Mouse (Mus musculus): ENCODE data around the gene Atxn7l2. TPM values are rescaled to one million over a fixed set of nuclear protein-coding genes. Genes with fewer than 3 reads are reported as not detected.
"Not testable (repeated sequence)": the region's sequence is repeated elsewhere in the genome, so short reads cannot be mapped to it uniquely, and the experiment has no call there.

The Atxn7l2 gene
- 7.5 and 8.7 TPM in 2 replicates for polyA plus RNA-seq (2015; fragmentation: Nextera tagmentation; extraction: Ambion mirVana)

DNA sequence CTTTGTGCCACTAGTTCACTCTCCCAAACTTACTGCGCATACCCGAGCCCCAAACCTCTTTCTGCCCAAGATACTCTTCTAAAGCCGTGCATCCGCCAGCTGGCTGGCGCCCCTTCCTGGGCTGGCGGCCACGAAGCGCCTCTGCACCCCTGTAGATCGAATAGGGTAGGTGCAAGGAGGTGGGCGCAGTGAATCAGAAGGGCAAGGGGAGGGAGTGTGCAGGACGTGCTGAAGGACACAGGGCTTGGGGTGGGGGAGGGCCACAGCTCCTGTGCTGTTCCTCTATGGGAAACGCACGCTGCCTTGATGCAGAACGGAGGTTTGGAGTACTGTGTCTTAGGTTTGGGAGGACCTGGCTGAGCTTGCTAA lies at the start of gene Atxn7l2:
Atxn7l2 (minus strand) TSS at position 164 of the 369 bp plus-strand sequence.
- Histone ChIP-seq H3K27ac (replicated peaks) (peak within 1 kb of the TSS; percentile 91), H3K27me3 (replicated peaks) (peaks cover 24% of the 10 kb centered on the region), H3K4me1 (peaks cover 30% of the 10 kb centered on the region), H3K9ac (peak within 1 kb of the TSS; percentile 89), H3K4me2 (peak within 1 kb of the TSS; percentile 90), H3K36me3 (peaks cover 26% of the 10 kb centered on the region), H3K9me3 (no peaks in the 10 kb centered on the region), H3K4me3 (peak within 1 kb of the TSS; percentile 74)
- WGBS: 0% methylated on average over 14 of the region's 14 CpGs
- ATAC-seq (ENCODE audit: extremely low read depth, insufficient number of reproducible peaks, low FRiP score, low TSS enrichment): peak; percentile 40; the same call in 1 of the 2 replicates

DNA sequence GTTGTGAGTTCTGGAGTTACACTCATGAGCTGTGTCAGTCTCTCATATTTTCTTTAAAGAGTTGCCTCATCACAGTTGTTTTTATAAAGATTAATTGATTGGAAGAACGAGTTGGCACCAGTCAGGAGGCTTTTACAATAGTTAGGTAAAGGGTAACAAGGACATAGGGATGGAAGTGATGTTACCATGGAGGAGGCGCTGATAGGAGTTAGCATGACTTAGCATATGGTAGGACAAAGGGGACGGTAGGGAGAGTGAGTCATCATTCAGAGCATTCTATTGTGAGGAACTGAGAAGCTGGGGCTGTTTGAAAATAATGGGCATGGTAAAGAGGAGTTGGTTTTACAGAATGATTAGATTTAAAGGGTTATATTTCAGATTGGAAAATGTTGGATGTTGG lies 48.6 kb upstream of the Atxn7l2 start:
- H3K27ac ChIP-seq (replicated peaks): no peak overlapping the region
- peak overlapping the region; percentile 96 for H3K4me2 ChIP-seq
- H3K27me3 ChIP-seq (replicated peaks): no peaks in the 10 kb centered on the region
- 53% methylated on average over 3 of the region's 3 CpGs for WGBS
- ATAC-seq (ENCODE audit: extremely low read depth, insufficient number of reproducible peaks, low FRiP score, low TSS enrichment): no peak
- no peaks in the 10 kb centered on the region for H3K9me3 ChIP-seq
- H3K9ac ChIP-seq: 0 out of 2 replicates have a peak overlapping the region, but pooled peaks have one; percentile 98
- H3K4me1 ChIP-seq: peaks cover 25% of the 10 kb centered on the region
- H3K4me3 ChIP-seq: peak overlapping the region; percentile 99; the same call in 1 of the 2 replicates
- peaks cover 23% of the 10 kb centered on the region for H3K36me3 ChIP-seq

DNA sequence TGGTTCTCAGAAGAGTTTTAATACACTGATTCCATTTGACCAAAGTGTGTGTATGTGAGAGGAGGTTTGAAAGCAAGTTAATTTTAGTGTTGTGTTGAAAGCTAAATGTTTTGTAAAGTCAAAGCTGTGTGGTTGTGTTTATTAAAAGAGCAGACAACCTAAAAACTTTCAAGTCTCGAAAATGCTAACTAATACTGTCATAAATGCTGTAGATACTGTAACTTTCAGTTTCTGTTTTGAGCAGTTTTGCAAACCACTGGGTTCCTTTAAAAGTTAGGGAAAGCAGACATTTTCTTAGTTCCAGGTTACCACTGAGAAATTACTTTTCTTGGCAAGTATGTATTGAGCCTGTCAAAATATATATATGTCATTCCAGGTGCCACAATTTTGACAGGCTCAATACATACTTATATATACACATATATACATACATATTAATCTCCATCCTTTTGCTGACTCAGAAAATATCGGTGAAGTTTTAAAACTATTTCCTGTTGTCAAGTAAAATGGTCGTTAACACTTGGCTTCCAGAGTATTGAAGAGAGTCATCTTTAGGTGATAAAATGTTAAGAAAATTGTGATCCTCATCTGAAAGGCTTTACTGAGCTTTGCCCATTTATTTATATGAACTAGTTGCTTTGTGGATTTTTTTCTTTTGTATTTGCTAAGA lies 47.2 kb upstream of the Atxn7l2 start:
- Histone ChIP-seq H3K36me3 (peaks cover 12% of the 10 kb centered on the region), H3K27ac (replicated peaks) (peak overlapping the region; percentile 69), H3K4me2 (peak overlapping the region; percentile 96), H3K9ac (peak overlapping the region; percentile 98), H3K27me3 (replicated peaks) (no peaks in the 10 kb centered on the region), H3K4me3 (peak overlapping the region; percentile 99), H3K4me1 (peaks cover 25% of the 10 kb centered on the region), H3K9me3 (no peaks in the 10 kb centered on the region)
- 49% methylated on average over 3 of the region's 3 CpGs for WGBS
- ATAC-seq (ENCODE audit: extremely low read depth, insufficient number of reproducible peaks, low FRiP score, low TSS enrichment): no peak

DNA sequence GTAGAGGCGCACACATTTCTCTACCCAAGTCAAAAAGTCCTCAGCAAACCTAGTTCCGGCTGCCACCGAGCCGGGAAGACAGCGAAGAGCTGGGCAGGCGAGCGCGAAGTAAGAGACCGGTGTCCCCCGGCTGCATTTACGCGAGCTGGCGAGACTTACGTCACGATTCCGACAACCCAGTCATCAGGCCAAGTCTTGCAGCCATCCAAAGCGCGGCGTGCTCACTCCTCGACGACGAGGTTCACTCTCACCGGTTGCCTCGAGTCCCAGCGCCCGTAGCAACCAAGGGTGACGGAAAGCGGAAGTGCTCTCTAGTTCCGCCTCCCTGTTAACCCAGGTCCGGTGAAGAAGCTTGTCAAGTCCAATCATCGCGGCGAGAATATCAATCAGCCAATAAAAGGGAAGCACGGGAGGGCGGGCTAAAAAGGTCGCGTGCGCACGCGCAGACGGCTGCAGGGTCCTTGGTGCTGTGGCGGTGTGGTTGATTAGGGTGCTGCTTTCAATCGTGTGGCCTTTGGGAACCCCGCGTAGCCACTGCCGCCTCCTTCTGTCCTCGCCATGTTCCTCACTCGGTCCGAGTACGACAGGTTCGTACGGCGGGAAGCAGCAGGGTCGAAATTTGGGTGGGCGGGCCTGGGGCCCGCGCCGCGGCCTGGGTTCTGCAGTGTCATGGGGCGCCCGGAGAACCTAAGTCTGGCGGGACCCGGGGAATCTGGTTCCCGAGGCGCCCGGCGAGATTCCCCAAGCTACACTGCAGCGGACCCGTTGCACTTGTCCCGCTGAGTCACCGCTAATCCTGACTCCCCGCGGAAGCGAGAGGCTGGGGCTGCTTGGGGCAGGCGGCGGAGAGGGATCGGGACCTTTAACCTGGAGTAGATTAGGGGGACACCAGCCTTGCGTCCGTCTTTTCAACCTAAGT lies 46.2 kb upstream of the Atxn7l2 start, which contains the start of gene Psma5:
Psma5 (plus strand) TSS at position 208 of the 919 bp plus-strand sequence.
- peaks cover 25% of the 10 kb centered on the region for H3K4me1 ChIP-seq
- no peaks in the 10 kb centered on the region for H3K27me3 ChIP-seq (replicated peaks)
- H3K9me3 ChIP-seq: no peaks in the 10 kb centered on the region
- peak within 1 kb of the TSS; percentile 74 for H3K27ac ChIP-seq (replicated peaks)
- H3K4me2 ChIP-seq: peak within 1 kb of the TSS; percentile 96
- peaks cover 3% of the 10 kb centered on the region for H3K36me3 ChIP-seq
- H3K4me3 ChIP-seq: peak within 1 kb of the TSS; percentile 99
- peak within 1 kb of the TSS; percentile 98 for H3K9ac ChIP-seq
- under 1% methylated on average over 79 of the region's 79 CpGs for WGBS
- ATAC-seq (ENCODE audit: extremely low read depth, insufficient number of reproducible peaks, low FRiP score, low TSS enrichment): peak; percentile 96

DNA sequence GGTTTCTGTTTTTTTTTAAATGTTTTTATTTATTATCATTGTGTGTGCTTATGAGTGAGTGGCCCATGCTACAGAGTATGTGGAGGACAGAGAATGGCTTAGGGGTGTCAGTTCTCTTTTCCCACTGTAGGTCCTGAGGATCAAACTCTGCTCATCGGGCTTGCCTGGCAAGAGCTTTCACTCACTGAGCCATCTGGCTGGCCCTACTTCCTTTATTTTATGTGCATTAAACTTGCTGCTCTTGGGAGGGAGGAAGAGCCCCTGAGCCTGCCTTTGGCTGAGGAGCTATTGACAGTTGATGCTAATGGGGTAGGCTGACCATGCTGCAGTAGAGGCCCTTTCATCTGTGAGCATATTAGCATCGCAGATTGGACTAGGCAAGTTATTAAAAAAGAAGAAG lies 36.1 kb upstream of the Atxn7l2 start:
- no peak overlapping the region for H3K9ac ChIP-seq
- H3K4me2 ChIP-seq: no peak overlapping the region
- H3K9me3 ChIP-seq: 0 out of 2 replicates have a peak, but pooled peaks cover under 1% of the 10 kb centered on the region
- WGBS: 77% methylated on average over 2 of the region's 2 CpGs
- no peaks in the 10 kb centered on the region for H3K4me1 ChIP-seq
- H3K36me3 ChIP-seq: no peaks in the 10 kb centered on the region
- no peaks in the 10 kb centered on the region for H3K27me3 ChIP-seq (replicated peaks)
- ATAC-seq (ENCODE audit: extremely low read depth, insufficient number of reproducible peaks, low FRiP score, low TSS enrichment): no peak
- H3K4me3 ChIP-seq: no peak overlapping the region
- H3K27ac ChIP-seq (replicated peaks): no peak overlapping the region

DNA sequence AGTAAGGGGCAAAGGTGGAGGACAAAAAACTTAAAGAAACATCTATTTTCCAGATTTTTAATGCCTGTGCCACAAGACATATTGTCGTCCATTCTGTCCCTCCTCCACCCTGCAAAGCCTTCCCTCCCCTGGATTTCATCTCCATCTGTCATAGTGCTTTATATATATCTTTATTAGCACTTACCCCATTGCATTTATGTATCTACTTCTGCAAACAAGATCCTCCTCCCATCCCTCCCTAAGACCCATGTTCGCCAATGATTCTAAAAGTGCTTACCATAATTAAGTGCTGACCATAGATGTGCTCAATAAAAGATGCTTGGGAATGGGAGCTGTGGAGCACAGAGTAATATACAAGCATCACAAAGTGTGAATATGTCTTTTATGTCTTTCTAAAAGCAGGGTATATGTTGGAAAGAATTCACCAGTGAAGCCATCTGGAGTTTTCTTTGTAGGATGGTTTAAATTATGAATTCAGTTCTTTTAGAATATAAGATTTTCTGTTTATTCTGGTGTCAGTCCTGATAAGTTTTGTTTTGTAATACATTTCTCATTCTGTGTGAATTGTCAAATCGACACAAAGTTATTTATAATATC lies 30.6 kb upstream of the Atxn7l2 start:
- Histone ChIP-seq H3K4me3 (no peak overlapping the region), H3K9me3 (0 out of 2 replicates have a peak, but pooled peaks cover 2% of the 10 kb centered on the region), H3K9ac (no peak overlapping the region), H3K4me1 (no peaks in the 10 kb centered on the region), H3K36me3 (no peaks in the 10 kb centered on the region), H3K27me3 (replicated peaks) (0 out of 2 replicates have a peak, but pooled peaks cover 3% of the 10 kb centered on the region), H3K27ac (replicated peaks) (no peak overlapping the region), H3K4me2 (no peak overlapping the region)
- ATAC-seq (ENCODE audit: extremely low read depth, insufficient number of reproducible peaks, low FRiP score, low TSS enrichment): no peak
- WGBS: 81% methylated on average over 3 of the region's 3 CpGs

DNA sequence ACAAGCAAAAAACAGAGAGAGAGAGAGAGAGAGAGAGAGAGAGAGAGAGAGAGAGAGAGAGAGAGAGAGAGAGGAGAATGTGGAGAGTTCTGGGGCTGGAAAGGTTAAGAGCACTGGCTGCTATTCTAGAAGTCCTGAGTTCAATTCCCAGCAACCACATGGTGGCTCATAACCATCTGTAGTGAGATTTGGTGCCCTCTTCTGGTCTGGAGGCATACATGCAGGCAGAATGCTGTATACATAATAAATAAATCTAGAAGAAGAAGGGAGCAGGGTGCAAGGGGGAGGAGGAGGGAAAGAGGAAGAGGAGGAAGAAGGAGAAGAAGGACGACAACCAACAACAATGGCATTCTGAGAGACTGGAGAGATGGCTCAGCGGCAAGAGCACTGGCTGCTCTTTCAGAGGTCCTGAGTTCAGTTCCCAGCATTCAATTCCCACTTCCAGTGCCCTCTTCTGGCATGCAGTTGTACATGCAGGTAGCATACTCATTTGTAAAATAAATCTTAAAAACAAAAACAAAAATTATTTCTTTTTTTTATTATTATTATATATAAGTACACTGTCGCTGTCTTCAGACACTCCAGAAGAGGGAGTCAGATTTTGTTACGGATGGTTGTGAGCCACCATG lies 26.9 kb upstream of the Atxn7l2 start:
- H3K36me3 ChIP-seq; H3K9me3 ChIP-seq; H3K9ac ChIP-seq; H3K4me2 ChIP-seq; H3K27ac ChIP-seq (replicated peaks); H3K4me3 ChIP-seq; H3K27me3 ChIP-seq (replicated peaks); H3K4me1 ChIP-seq; ATAC-seq (ENCODE audit: extremely low read depth, insufficient number of reproducible peaks, low FRiP score, low TSS enrichment): not testable (repeated sequence)
- 83% methylated on average over 4 of the region's 4 CpGs for WGBS

DNA sequence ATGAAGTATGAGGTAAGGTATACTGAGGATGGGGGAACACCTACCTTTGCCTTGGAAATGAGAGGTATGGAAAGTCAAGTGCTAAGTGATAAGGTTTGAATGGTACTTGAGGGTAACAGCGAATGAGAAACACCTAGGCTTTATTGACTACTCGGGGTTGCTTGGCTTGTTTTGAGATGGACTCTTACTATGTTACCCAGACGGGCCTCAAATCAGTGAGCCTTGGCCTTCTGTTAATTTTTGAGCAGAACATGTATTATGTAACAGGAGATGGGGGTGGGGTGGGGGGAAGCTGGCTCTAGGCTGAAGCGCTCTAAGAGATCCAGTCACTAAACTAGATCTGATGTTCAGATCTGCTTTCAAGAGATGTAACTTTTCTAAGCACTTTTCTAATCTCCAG lies 20.9 kb upstream of the Atxn7l2 start:
- H3K27me3 ChIP-seq (replicated peaks): peaks cover 36% of the 10 kb centered on the region
- 68% methylated on average over 4 of the region's 4 CpGs for WGBS
- ATAC-seq (ENCODE audit: extremely low read depth, insufficient number of reproducible peaks, low FRiP score, low TSS enrichment): no peak

DNA sequence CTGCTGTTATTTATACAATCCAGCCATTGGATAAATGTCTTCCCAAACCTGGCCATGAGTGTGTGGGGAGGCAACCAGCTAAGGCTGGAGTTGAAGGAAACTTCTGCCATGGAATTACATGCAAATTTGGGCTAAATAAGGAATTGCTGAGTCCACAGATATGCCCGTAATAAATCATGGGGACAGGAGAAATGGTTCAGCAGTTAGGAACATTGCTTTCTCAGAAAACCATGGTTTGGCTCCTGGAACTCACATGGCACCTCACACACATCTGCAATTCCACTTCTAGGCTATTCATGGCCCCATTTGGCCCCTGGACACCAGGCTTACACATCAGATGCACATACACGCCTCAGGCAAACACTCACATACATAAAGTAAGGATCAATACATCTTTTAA lies 16.8 kb upstream of the Atxn7l2 start:
- H3K9ac ChIP-seq: no peak overlapping the region
- H3K4me2 ChIP-seq: peak overlapping the region; percentile 86
- H3K9me3 ChIP-seq: no peaks in the 10 kb centered on the region
- H3K4me1 ChIP-seq: peaks cover 25% of the 10 kb centered on the region
- ATAC-seq (ENCODE audit: extremely low read depth, insufficient number of reproducible peaks, low FRiP score, low TSS enrichment): no peak
- no peak overlapping the region for H3K27ac ChIP-seq (replicated peaks)
- WGBS: 69% methylated on average over 2 of the region's 2 CpGs
- no peaks in the 10 kb centered on the region for H3K36me3 ChIP-seq
- H3K27me3 ChIP-seq (replicated peaks): peaks cover 77% of the 10 kb centered on the region
- H3K4me3 ChIP-seq: peak overlapping the region; percentile 57

More for the DNA sequence above, 20.9 kb upstream of the Atxn7l2 start:
- Histone ChIP-seq H3K36me3 (no peaks in the 10 kb centered on the region), H3K4me2 (no peak overlapping the region), H3K4me3 (no peak overlapping the region), H3K9me3 (no peaks in the 10 kb centered on the region), H3K4me1 (peaks cover 17% of the 10 kb centered on the region), H3K27ac (replicated peaks) (no peak overlapping the region), H3K9ac (no peak overlapping the region)

DNA sequence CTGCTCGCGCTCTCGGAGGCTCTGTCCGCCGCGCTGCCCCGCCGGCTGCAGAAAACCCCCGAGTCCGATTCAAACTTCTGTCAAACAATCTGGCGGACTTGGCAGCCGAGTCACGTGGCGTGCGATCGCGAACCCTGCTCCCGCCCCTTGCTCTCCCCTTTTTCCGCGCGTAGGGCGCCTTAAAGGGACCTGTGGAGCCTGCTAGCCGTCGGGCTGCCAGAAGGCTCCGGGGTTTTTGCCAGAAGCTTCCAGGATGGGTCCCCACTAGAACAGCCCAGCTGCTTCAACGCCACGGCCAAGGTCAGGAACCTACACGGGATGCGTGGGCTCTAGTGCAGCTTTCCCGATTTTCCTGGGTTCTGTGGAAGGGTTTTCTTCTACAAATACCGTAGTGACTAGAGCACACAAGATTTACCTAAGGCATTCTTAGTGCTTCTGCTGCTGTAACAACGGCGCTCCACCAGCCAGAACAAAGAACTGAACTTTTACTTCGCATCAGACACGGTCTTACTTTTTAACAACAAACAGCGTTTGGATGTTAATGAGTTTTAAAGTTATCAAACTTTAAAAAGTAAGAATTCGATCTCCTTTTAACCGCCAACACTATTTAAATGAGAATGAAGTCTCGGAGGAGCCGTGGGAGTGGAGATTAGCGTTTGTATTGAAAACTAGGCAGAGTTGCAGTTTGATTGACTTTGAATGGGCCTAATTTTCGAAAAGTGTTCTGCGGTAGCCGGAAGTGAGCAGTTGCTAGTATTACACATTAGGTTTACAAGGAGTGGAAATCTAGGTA lies 16.0 kb upstream of the Atxn7l2 start, which contains the start of gene Sypl2:
Sypl2 (minus strand) TSS at position 91 of the 793 bp plus-strand sequence.
- Histone ChIP-seq H3K36me3 (no peaks in the 10 kb centered on the region), H3K4me2 (peak within 1 kb of the TSS; percentile 86), H3K9ac (peak within 1 kb of the TSS; percentile 80), H3K27me3 (replicated peaks) (peaks cover 84% of the 10 kb centered on the region), H3K4me1 (peaks cover 18% of the 10 kb centered on the region), H3K9me3 (no peaks in the 10 kb centered on the region), H3K27ac (replicated peaks) (0 out of 2 replicates have a peak within 1 kb of the TSS, but pooled peaks have one; percentile 2), H3K4me3 (peak within 1 kb of the TSS; percentile 57)
- ATAC-seq (ENCODE audit: extremely low read depth, insufficient number of reproducible peaks, low FRiP score, low TSS enrichment): no peak
- WGBS: 4% methylated on average over 44 of the region's 44 CpGs

All from heart, embryonic 13.5 days (tissue).